Comparison of ENCODE assay signal across 8 mouse cellular contexts in genomic region chr3:87970939-87971488, GRCm38 (mm10). TPM values are rescaled to one million over a fixed set of nuclear protein-coding genes. Genes with fewer than 3 reads are reported as not detected.
DNase-seq lines count a peak whose midpoint lies in the region; ATAC-seq and TF ChIP-seq lines count a peak whose summit lies in the region.

Gene Nes, plus strand, starts transcription at chr3:87971078.

- H3K4me2 ChIP-seq in embryonic facial prominence, embryonic 11.5 days (ENCODE audit: low read depth, low read length) = peak within 1 kb of the TSS; percentile 96
- peak within 1 kb of the TSS; percentile 89 for H3K4me2 ChIP-seq in heart, embryonic 14.5 days (ENCODE audit: low read length)
- H3K4me2 ChIP-seq in kidney, embryonic 16.5 days (replicated peaks; ENCODE audit: low read depth, low read length) = peak within 1 kb of the TSS; percentile 91

- WGBS in embryonic facial prominence, embryonic 11.5 days = under 1% methylated on average over 44 of the region's 44 CpGs
- under 1% methylated on average over 44 of the region's 44 CpGs for whole genome bisulfite sequencing in heart, embryonic 14.5 days
- WGBS in kidney, embryonic 16.5 days = under 1% methylated on average over 44 of the region's 44 CpGs

- peak within 1 kb of the TSS; percentile 57 for H3K4me3 ChIP-seq in embryonic facial prominence, embryonic 11.5 days (ENCODE audit: low read depth, low read length)
- H3K4me3 ChIP-seq in heart, embryonic 14.5 days (ENCODE audit: control insufficient read depth in 1 of 2, insufficient read depth in 1 of 2, low read depth in 1 of 2, low read length in 2 of 2) = peak within 1 kb of the TSS; percentile 53 to 57
- H3K4me3 ChIP-seq in kidney, embryonic 16.5 days (ENCODE audit: low read length) = peak within 1 kb of the TSS; percentile 74
- H3K4me3 ChIP-seq in testis, adult 2 months (ENCODE audit: control insufficient read depth, low read depth, low read length) = peak within 1 kb of the TSS; percentile 74

- no peak for TF ChIP-seq CTCF in testis, adult 2 months (IDR thresholded peaks at IDR 0.05; ENCODE audit: control insufficient read depth, insufficient read depth, insufficient replicate concordance, low read depth, low read length)

- H3K36me3 ChIP-seq in embryonic facial prominence, embryonic 11.5 days (replicated peaks; ENCODE audit: control insufficient read depth, insufficient read depth, low read depth, low read length) = no peaks in the 10 kb centered on the region
- peaks cover 14% of the 10 kb centered on the region for H3K36me3 ChIP-seq in heart, embryonic 14.5 days (ENCODE audit: control insufficient read depth, insufficient read depth, low read length)
- H3K36me3 ChIP-seq in kidney, embryonic 16.5 days (ENCODE audit: insufficient read depth, low read length) = peaks cover 9% of the 10 kb centered on the region; the same call in 1 of the 2 replicates
- H3K36me3 ChIP-seq in testis, adult 2 months (ENCODE audit: control insufficient read depth, insufficient read depth, low read length) = no peaks in the 10 kb centered on the region

- TF ChIP-seq POLR2A in testis, adult 2 months (IDR thresholded peaks at IDR 0.05; ENCODE audit: control insufficient read depth, low read depth, low read length) = no peak

- H3K27me3 ChIP-seq in embryonic facial prominence, embryonic 11.5 days (ENCODE audit: control insufficient read depth, insufficient read depth, low read length) = no peaks in the 10 kb centered on the region; the same call in 1 of the 2 replicates
- H3K27me3 ChIP-seq in heart, embryonic 14.5 days (ENCODE audit: control insufficient read depth, insufficient read depth, low read length) = 0 out of 2 replicates have a peak, but pooled peaks cover 6% of the 10 kb centered on the region
- no peaks in the 10 kb centered on the region for H3K27me3 ChIP-seq in kidney, embryonic 16.5 days (ENCODE audit: insufficient read depth, low read length)
- no peaks in the 10 kb centered on the region for H3K27me3 ChIP-seq in testis, adult 2 months (ENCODE audit: control insufficient read depth, insufficient read depth, low read length)

- peak; percentile 38 for DNase-seq in ovary, postnatal 36 days (ENCODE audit: low spot score)
- DNase-seq in ovary, postnatal 10 days (ENCODE audit: low spot score) = no peak
- DNase-seq in embryonic facial prominence, embryonic 11.5 days (ENCODE audit: low spot score) = peak; percentile 91
- peak; percentile 79 for DNase-seq in lung, postnatal 36 days
- DNase-seq in cerebellum, postnatal 25 days = no peak

- ATAC-seq in embryonic facial prominence, embryonic 11.5 days (replicated peaks; ENCODE audit: insufficient number of reproducible peaks, low FRiP score, low TSS enrichment, low read depth) = peak; percentile 58
- peak; percentile 74 for ATAC-seq in heart, embryonic 14.5 days (ENCODE audit: insufficient number of reproducible peaks, insufficient read depth, low FRiP score, low read depth)
- peak; percentile 72 for ATAC-seq in kidney, embryonic 16.5 days (ENCODE audit: low FRiP score, low TSS enrichment)

- H3K4me1 ChIP-seq in embryonic facial prominence, embryonic 11.5 days (ENCODE audit: control insufficient read depth, insufficient read depth, low read length) = peaks cover 12% of the 10 kb centered on the region
- H3K4me1 ChIP-seq in heart, embryonic 14.5 days (ENCODE audit: control insufficient read depth in 2 of 2, insufficient read depth in 2 of 2, low read length in 2 of 2) = peaks cover 25 to 44% of the 10 kb centered on the region in 2 experiments
- H3K4me1 ChIP-seq in kidney, embryonic 16.5 days (ENCODE audit: insufficient read depth, low read length) = peaks cover 45% of the 10 kb centered on the region
- H3K4me1 ChIP-seq in testis, adult 2 months (ENCODE audit: control insufficient read depth, insufficient read depth, low read length) = peaks cover 11% of the 10 kb centered on the region

- no peaks in the 10 kb centered on the region for H3K9me3 ChIP-seq in embryonic facial prominence, embryonic 11.5 days (replicated peaks; ENCODE audit: control insufficient read depth, low read length)
- H3K9me3 ChIP-seq in heart, embryonic 14.5 days (ENCODE audit: control insufficient read depth, low read length) = no peaks in the 10 kb centered on the region
- no peaks in the 10 kb centered on the region for H3K9me3 ChIP-seq in kidney, embryonic 16.5 days (ENCODE audit: low read length)

- peak within 1 kb of the TSS; percentile 77 for H3K9ac ChIP-seq in embryonic facial prominence, embryonic 11.5 days (replicated peaks; ENCODE audit: low read length)
- H3K9ac ChIP-seq in heart, embryonic 14.5 days (ENCODE audit: low read length) = peak within 1 kb of the TSS; percentile 76
- peak within 1 kb of the TSS; percentile 85 for H3K9ac ChIP-seq in kidney, embryonic 16.5 days (replicated peaks; ENCODE audit: low read length)

- 0 out of 2 replicates have a peak within 1 kb of the TSS, but pooled peaks have one; percentile 61 for H3K27ac ChIP-seq in embryonic facial prominence, embryonic 11.5 days (replicated peaks; ENCODE audit: low read depth, low read length)
- peak within 1 kb of the TSS; percentile 4 to 68; a peak in 3 of 4 replicates for H3K27ac ChIP-seq in heart, embryonic 14.5 days (replicated peaks in 1 of 2; ENCODE audit: control insufficient read depth in 1 of 2, insufficient read depth in 1 of 2, low read depth in 2 of 2, low read length in 2 of 2)
- peak within 1 kb of the TSS; percentile 85 for H3K27ac ChIP-seq in kidney, embryonic 16.5 days (ENCODE audit: low read length)
- H3K27ac ChIP-seq in testis, adult 2 months (ENCODE audit: control insufficient read depth, insufficient read depth, low read depth, low read length) = no peak within 1 kb of the TSS

RNA-seq across cellular contexts. Expression of gene Nes, which starts in this region (rescaled TPM):
- polyA plus RNA-seq in embryonic facial prominence, embryonic 11.5 days (2014; fragmentation: Nextera tagmentation; extraction: Ambion mirVana) = 15.1 and 16.2 TPM in 2 replicates
- 9.8 and 10.7 TPM in 2 replicates for polyA plus RNA-seq in heart, embryonic 14.5 days (2014; fragmentation: Nextera tagmentation; extraction: Ambion mirVana)
- polyA plus RNA-seq in kidney, embryonic 16.5 days (2015; fragmentation: Nextera tagmentation; extraction: Ambion mirVana) = 25.7 and 26.6 TPM in 2 replicates
- 0.26 and 0.51 TPM in 2 replicates for polyA plus RNA-seq in testis, adult 2 months (2012; rRNA removed)

Comparison
In these comparisons a context has a peak if more than half of its experiments do, and no peak if none do; other contexts are left out.
1. DNase-seq: peak in ovary, postnatal 36 days (single experiment), embryonic facial prominence, embryonic 11.5 days (single experiment) and lung, postnatal 36 days (single experiment); none in ovary, postnatal 10 days (single experiment) and cerebellum, postnatal 25 days (0 of 2).
2. Peak in every context shown above with its lines, with median percentiles within 50 percentile points of each other: ATAC-seq, H3K4me2 ChIP-seq, H3K4me3 ChIP-seq and H3K9ac ChIP-seq.